Mouse (Mus musculus) small intestine, adult 2 months (tissue): ENCODE results near the gene Ifi211. TPM values are rescaled to one million over a fixed set of nuclear protein-coding genes. Genes with fewer than 3 reads are reported as not detected.
"Not testable (repeated sequence)": the region's sequence is repeated elsewhere in the genome, so short reads cannot be mapped to it uniquely, and the experiment has no call there.

ENCODE experiments used
- H3K27ac ChIP-seq: fragments of 200-500 bp; 2 replicates; pipeline ENCODE4 v1.5.1; 2012; ENCODE audit warnings: low read depth, low read length, control low read depth, inconsistent platforms; ENCODE audit not compliant: insufficient read depth
- H3K27me3 ChIP-seq: fragments of 200-500 bp; 2 replicates; pipeline ENCODE4 v1.6.1; 2012; ENCODE audit warnings: mild to moderate bottlenecking, moderate library complexity, low read length, inconsistent platforms; ENCODE audit not compliant: control insufficient read depth, insufficient read depth
- H3K36me3 ChIP-seq: fragments of 200-500 bp; 2 replicates; pipeline ENCODE4 v1.6.1; 2012; ENCODE audit warnings: mild to moderate bottlenecking, low read length, control low read depth, inconsistent platforms; ENCODE audit not compliant: control insufficient read depth, insufficient read depth
- H3K4me1 ChIP-seq: fragments of 200-500 bp; 2 replicates; pipeline ENCODE4 v1.6.1; 2012; ENCODE audit warnings: low read length, inconsistent platforms, mixed read lengths; ENCODE audit not compliant: control insufficient read depth, insufficient read depth, insufficient read length
- H3K4me3 ChIP-seq: fragments of 200-500 bp; 2 replicates; pipeline ENCODE4 v1.5.1; 2012; ENCODE audit warnings: low read depth, mild to moderate bottlenecking, control low read depth, inconsistent platforms, low read length, moderate library complexity
- CTCF ChIP-seq: fragments of 200-500 bp; IDR thresholded peaks from 2 replicates; pipeline ENCODE4 v1.5.1; 2012; ENCODE audit warnings: low read depth, mild to moderate bottlenecking, control low read depth, inconsistent platforms, low read length, moderate library complexity, mixed read lengths; ENCODE audit not compliant: insufficient replicate concordance, insufficient read length; ENCODE audit errors: extremely low read depth
- POLR2A ChIP-seq: fragments of 200-500 bp; IDR thresholded peaks from 2 replicates; pipeline ENCODE4 v1.6.1; 2012; ENCODE audit warnings: low read depth, mild to moderate bottlenecking, control low read depth, inconsistent platforms, low read length, moderate library complexity
- WGBS: fragments of 180-500 bp; shearing (Covaris S2); methylation state at CpG from one replicate; pipeline ENCODE4 v1.1.7; 2018; 5-methylcytosine and 5-hydroxymethylcytosine counted together
- polyA plus RNA-seq: library from polyadenylated mRNA; depleted of rRNA; stranded (reverse); fragments of >200 nt; gene quantifications from 2 replicates; pipeline ENCODE4 v1.2.3, GENCODE M21; 2012; rRNA removed

The Ifi211 gene
- polyA plus RNA-seq, 1 experiment = 0.15 TPM

GRCm38 (mm10) chr1:173877125-173877524, 35.7 kb downstream of the Ifi211 start:
- not testable (repeated sequence) for H3K27ac ChIP-seq, H3K4me3 ChIP-seq, H3K36me3 ChIP-seq, H3K4me1 ChIP-seq, H3K27me3 ChIP-seq
- WGBS = 54% methylated on average over 1 of the region's 1 CpGs

GRCm38 (mm10) chr1:173868586-173868985, 44.3 kb downstream of the Ifi211 start:
- H3K27me3 ChIP-seq, H3K4me1 ChIP-seq, H3K27ac ChIP-seq, H3K36me3 ChIP-seq, H3K4me3 ChIP-seq: not testable (repeated sequence)
- 86% methylated on average over 1 of the region's 1 CpGs for WGBS

GRCm38 (mm10) chr1:173866504-173866903, 46.3 kb downstream of the Ifi211 start:
- H3K4me3 ChIP-seq = no peak overlapping the region
- no peaks in the 10 kb centered on the region for H3K27me3 ChIP-seq
- H3K27ac ChIP-seq = no peak overlapping the region
- H3K36me3 ChIP-seq = no peaks in the 10 kb centered on the region
- H3K4me1 ChIP-seq = no peaks in the 10 kb centered on the region
- WGBS = 84% methylated on average over 12 of the region's 12 CpGs
- TF ChIP-seq CTCF (no peak), POLR2A (no peak)

- H3K4me1 ChIP-seq, H3K4me3 ChIP-seq, H3K36me3 ChIP-seq, H3K27me3 ChIP-seq, H3K27ac ChIP-seq: not testable (repeated sequence)
Measured at GRCm38 (mm10) chr1:173853711-173854110, 59.1 kb downstream of the Ifi211 start.

- not testable (repeated sequence) for H3K27me3 ChIP-seq, H3K4me1 ChIP-seq, H3K27ac ChIP-seq, H3K36me3 ChIP-seq, H3K4me3 ChIP-seq
- WGBS = 76% methylated on average over 4 of the region's 4 CpGs
Measured at GRCm38 (mm10) chr1:173852853-173853252, 60.0 kb downstream of the Ifi211 start.

Other genes starting within 250 kb of the Ifi211 start
- gene Ifi208, start 239.4 kb downstream of the Ifi211 start, polyA plus RNA-seq = 0.36 and 0.52 TPM in 2 replicates
- 1.3 and 1.8 TPM in 2 replicates for gene Ifi207, start 171.3 kb downstream of the Ifi211 start, polyA plus RNA-seq
- gene Ifi204, start 146.1 kb downstream of the Ifi211 start, polyA plus RNA-seq = 0.06 and 0.14 TPM in 2 replicates
- 0.19 and 0.33 TPM in 2 replicates for gene Mndal, start 29.4 kb upstream of the Ifi211 start, polyA plus RNA-seq
- gene Ifi203, start 29.6 kb upstream of the Ifi211 start, polyA plus RNA-seq = 1.4 and 2.3 TPM in 2 replicates
- gene Ifi202b, start 69.7 kb upstream of the Ifi211 start, polyA plus RNA-seq = 0.10 TPM in 1 of 2 replicates, not detected in the other
- gene Ifi205, start 118.8 kb upstream of the Ifi211 start, polyA plus RNA-seq = 0.06 and 0.10 TPM in 2 replicates
- 0.10 and 0.11 TPM in 2 replicates for gene Olfr433, start 127.7 kb upstream of the Ifi211 start, polyA plus RNA-seq
- 0.34 TPM in 1 of 2 replicates, not detected in the other for gene Olfr432, start 136.2 kb upstream of the Ifi211 start, polyA plus RNA-seq
- gene Olfr430, start 153.6 kb upstream of the Ifi211 start, polyA plus RNA-seq = not detected in 2 replicates
- gene Olfr429, start 171.3 kb upstream of the Ifi211 start, polyA plus RNA-seq = not detected in 2 replicates
- not detected in 2 replicates for gene Olfr427, start 183.8 kb upstream of the Ifi211 start, polyA plus RNA-seq
- not detected in 2 replicates for gene Olfr231, start 208.1 kb upstream of the Ifi211 start, polyA plus RNA-seq
- gene Olfr424, start 218.5 kb upstream of the Ifi211 start, polyA plus RNA-seq = 0.10 TPM in 1 of 2 replicates, not detected in the other
- not detected in 2 replicates for gene Olfr420, start 242.6 kb upstream of the Ifi211 start, polyA plus RNA-seq